Mouse (Mus musculus) layer of hippocampus, adult 9-10 months (tissue): Measurements from ENCODE around the gene Gm17324.

Source experiments
- DNase-seq: peaks from one replicate; pipeline ENCODE4 v3.0.0; 2022; ENCODE audit warnings: low spot score

Gene Gm17324

DNA sequence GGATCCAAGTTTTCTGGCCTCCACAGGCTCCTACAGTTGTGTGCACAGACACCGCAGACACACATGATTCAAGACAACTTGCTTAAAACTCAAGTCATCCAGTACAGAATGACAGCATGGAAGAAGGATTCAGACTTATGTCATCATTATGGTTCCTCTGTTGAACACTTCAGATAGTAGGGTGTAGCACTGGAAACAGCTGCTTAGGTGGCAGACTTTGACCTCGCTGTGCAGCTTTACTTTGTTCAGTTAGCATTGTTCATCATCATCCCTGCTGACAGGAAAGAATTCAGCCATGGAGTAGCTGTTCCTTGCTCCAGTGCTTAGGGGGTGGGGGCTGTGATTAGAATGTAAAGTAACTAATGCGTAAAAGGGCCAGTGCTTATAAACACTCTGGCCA, 17.1 kb upstream of the Gm17324 start:
- no peak for DNase-seq

DNA sequence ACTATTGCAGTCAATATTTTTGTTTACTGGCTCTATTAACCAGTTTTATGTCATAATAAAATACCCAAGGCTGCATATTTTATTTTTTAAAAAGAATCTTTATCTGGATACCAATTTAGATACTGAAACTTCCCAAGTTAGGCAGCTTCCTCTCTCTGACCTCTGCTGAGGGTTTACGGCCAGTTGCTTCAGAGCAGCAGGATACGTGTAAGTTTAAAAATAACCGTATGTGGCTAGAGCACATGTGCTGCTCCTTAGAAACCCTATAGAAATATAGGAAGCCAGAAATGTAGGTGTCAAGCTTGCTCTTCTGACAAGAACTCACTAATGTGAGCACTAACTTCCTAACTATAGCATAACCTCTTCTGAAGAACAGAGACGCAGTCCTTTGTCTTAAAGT, 14.8 kb upstream of the Gm17324 start:
- DNase-seq: no peak

DNA sequence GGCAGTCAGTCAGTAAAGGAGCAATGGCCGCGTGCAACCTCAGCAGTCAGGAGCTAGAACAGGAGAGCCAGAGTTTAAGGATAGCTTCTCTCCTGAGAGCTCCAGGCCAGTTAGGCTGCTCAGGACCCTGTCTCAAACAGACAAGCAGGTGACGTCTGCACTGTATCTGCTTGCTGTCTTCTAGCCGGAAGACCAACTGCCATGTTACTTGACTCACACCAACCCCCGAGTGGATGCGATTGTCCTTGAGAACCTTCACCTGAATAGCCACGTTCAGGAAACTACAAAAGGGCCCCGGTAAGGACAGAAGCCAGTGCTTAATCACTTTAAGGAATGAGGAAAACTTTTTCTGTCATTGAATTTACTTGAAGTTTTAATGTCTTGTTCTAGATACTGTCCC, 8.4 kb upstream of the Gm17324 start:
- no peak for DNase-seq

DNA sequence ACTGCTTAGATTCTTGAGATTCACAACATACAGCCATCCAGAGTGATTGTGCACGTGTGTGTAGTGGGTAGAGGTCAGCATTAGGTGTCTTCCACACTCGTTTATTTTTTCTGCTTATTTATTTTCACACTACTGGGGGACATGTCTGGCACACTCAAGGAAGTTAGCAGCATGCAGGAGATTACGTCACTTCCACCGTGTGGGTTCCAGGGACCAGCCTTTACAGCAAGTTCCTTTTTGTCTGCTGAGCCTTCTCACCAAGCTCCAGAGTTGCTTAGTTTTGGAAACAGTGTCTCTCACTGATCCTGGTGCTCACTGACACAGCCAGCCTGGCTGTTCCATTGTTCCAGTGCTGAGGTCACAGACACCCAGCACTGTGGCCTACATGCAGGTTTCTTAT, 2.8 kb upstream of the Gm17324 start:
- DNase-seq: no peak

DNA sequence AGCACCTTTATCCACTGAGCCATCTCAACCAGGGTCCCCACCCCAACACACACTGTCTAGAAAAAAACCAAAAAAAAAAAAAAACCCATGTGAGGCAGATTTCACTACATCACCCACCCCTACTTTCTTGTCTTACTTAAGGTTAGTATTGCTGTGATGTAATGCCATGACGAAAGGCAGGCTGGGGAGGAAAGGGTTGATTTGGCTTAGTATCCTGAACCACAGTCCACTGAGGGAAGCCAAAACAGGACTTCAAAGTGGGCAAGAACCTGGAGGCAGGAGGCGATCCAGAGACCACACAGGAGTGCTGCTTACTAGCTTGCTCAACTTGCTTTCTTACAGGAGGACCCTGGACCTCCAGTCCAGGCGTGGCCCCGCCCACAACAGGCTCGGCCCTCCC, 1.8 kb upstream of the Gm17324 start:
- DNase-seq: no peak

DNA sequence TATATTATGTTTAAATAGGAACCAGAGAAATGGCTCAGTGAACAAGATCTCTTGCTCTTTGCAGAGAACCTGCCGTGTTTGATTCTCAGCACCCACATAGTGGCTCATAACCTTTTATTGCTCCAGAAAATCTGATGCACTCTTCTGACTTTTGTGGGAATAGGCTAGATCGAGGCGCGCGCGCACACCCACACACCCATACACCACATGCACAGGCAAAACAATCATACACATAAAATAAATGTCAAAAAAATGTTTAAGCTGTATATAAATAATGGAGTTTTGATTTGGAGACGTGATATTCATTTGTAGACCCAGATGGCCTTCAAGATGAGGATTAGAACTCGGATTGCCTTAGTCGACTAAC, 997 bp downstream of the Gm17324 start:
- DNase-seq: no peak

DNA sequence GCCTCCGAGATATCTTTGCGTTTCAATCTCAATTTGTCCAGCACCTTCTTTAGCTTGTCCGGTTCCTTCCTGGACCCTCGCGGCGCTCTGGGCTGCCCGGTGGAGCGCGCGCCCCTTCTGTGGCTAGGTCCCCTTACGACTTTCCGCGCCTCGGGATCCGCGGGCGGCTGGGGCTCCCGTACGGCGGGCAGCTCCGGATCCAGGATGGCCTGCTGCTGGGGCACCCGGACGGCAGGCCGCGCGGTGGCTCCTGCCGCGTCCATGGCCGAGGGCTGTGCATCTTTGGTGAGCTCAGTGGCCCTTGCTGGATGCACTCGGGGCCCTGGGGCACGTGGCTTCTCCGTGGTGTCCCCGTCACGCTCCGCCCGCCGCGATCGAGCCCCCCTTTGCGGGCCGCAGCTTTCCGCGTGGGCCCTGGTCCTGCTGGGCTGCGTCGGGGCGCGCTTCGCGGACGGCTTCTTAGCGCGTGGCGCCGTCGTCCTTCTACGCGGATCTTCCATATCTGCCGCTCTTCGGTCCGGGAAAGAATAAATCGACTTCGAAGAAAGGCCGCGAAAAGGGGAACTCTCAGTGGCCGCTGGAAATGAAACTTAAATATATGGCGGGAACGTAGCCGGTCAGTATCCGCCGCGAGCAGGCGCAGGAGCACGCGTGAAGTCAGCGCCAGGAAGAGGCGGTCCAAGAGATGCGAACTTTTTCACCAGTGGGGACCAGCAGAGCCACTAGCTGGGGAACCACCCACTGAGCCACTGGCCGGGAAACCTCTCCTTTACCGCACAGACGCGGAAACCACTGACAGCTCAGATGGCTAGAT, 5.8 kb downstream of the Gm17324 start, which contains the start of gene Cgas:
Gene Cgas (minus strand): TSS at position 659 of the 814 bp plus-strand sequence.
- no peak for DNase-seq

DNA sequence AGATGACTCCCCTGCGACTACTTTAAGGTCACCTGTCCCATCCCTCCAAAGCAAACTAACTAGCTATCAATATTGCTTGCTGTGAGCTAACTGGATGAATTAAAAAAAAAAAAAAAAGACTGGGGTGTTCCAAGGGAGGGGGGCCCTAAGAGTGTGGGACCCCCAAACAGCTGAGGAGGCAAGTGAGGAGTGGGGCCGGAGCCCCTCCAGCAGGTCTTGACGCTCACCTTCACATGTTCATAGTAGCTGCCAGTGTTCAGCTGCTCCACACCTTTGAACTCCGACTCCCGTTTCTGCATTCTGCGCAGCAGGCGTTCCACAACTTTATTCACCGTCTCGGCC, 6.4 kb downstream of the Gm17324 start:
- DNase-seq: no peak

DNA sequence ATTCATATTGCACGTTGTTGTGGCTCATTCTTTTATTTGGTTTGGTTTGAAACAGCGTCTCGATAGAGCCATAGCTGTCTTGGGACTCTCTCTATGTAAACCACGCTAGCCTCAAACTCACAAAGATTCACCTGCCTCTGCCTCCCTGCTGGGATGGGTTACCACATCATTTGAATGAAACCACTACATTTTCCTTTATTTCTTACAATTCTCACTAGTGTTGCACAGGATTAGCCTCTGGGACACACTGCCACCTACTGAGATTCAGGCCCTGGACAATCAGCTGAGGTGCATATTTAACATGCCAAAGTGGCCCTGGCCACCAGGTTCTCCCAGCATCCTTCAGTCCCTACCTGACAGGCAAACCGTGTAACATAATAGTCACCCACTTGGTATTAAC, 9.2 kb downstream of the Gm17324 start:
- no peak for DNase-seq

DNA sequence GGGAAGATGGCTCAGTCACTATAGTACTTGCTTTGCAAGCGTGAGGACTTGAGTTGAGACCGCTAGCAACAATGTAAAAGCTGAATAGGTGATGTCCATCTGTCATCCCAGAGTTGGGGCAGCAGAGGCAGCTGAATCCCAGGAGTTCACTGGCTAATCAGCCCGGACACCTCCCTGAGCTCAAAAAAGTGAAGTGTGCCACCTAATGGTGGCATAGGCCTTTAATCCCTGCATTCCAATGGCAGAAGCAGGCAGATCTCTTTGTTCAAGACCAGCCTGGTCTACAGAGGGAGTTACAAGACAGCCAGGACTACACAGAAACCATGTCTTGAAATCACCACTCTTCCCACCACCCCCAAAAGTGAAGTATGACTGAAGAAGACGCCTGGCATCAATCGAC, 16.1 kb downstream of the Gm17324 start:
- DNase-seq: no peak

DNA sequence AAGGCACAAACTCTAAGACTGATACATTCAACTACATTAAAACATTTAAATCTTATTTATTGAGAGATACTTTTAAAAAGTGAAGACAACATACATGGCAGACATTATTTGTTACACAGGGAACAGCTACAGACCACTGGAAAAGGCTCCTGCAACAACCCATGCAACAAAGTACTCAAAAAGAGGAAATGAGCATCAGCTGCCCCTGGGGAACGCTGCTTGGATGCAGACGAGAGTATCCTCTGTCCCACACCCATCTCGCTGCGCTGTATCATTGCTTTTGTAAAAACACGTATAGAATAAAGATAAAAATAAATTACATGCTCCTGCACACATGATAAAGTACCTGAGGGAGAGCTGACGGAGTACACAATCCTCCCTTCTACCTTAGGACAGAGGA, 18.1 kb downstream of the Gm17324 start:
- no peak for DNase-seq

DNA sequence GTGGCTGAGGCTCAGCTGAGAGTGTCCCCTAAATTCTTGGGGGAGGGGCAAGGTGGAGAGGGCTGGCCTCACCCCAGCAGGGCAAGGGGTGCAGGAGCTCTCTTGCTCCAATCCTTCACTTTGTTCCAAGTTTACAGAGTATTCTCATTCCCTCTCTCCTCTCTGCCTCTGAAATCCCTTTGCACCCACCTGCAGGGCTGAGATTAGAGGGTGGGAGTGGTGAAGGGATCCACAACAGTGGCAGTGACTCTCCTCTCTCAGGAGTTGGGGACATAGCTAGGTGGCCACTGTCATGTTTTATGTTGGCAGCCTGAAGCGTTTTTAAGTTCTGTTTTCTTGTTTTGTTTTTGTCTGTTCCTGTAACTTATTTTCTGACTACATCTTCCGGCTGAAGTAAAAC, 19.0 kb downstream of the Gm17324 start:
- no peak for DNase-seq

DNA sequence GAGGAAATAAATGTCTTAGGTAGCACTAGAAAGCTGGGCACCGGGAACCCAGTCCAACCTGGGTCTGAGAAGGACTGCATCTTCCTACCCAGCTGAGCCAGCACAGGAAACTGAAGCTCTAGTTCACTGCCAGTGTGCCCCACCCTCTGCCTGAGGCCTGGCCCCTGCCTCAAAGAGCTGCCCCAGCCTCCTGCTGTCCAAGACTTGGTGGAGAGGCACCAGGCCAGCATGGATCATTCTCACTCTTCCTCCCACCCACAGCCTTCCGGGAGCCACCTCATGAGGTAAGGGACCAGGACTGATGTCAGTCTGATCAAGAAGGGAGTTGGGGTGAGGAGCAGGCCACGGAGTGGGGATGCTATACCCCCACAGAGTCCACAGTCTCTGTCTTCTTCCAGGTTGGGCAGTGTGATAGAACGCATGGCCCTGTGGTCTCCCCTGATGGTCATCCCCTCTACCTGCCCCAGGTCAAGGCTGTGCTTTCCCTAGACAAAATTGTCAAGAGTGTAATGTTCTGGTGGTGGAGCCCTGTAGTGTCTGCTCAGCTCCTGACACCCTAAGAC, 19.6 kb downstream of the Gm17324 start:
- no peak for DNase-seq

DNA sequence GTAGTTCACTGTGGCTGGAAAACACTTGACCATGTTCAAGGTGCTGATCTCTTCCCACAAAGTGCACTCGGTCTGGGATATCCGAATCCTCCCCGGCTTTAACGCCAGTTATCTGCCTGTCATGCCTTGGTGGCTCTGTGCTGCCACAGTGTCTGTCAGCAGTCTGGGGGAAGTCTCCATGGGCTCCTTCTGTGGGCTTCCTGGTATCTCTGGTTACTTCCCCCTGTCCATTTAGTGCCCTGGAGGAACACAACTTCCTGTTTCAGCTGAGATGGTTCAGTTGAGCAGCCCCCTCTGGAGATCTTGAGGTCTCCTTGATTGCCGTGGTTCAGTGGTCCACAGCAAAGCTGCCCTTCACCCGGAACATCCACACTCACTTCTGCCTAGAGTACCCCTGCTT, 20.4 kb downstream of the Gm17324 start:
- no peak for DNase-seq

DNA sequence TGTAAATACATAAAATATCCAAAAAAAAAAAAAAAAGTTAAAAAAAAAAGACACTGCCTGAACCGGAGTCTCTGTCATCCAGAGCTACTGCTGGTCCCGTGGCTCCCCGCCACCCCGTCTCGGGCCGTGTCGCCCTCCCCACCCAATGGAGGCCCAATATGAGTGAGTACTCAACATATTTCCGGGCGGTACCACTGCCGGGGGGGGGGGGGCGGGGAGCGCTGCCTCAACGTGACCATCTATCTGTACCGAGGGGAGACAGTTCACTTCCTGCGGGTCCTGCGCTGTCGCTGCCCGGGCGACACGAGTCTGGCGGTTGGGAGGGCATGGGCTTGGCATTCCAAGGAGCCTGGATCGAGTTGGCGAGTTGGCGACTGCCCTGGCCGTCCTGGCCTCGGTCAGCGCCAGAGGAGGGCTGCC, 21.2 kb downstream of the Gm17324 start:
- no peak for DNase-seq

DNA sequence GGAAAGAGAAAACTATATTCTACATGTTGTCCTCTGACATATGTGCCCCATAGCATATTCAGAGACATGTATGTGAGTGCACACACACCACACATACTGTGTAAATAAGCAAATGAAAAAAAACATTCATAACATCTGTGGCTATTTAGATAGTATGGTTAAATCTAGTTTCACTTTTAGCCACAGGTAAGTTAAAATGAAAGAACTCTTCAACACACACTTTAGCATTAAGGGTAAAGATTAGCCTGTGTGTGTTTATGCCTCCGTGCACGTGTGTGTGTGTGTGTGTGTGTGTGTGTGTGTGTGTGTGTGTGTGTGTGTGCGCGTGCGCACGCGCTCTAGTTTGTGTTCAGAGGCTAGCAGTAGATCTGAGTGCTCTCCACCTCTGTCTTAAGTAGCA, 47.0 kb downstream of the Gm17324 start:
- no peak for DNase-seq

DNA sequence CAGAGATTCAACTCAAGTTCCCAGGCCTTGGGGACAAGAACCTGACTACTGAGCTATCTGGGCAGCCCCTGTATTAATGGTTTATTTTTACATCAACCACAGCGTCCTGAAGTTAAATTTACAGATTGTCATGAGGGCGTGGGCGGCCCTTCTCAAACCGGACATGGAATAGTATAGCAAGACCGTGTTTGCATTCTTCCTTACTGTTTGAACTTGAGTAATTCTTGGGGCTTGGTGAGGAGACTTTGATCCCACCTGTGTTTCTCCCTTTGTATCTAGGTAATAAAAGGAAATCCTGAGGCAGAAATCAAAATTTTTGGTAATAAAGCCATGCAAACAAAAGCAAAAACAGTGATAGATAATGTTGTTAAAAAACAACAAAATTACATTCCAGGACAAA, 48.0 kb downstream of the Gm17324 start:
- no peak for DNase-seq
